Mouse (Mus musculus) cerebellum, adult (tissue): ENCODE data around the gene Tarbp2.

Experiments used
- ATAC-seq: cut with Nextera tagmentation; 2 replicates; pipeline ENCODE4 v1.9.2; 2017; ENCODE audit warnings: mild to moderate bottlenecking, moderate library complexity, mixed read lengths; ENCODE audit not compliant: insufficient number of reproducible peaks, low FRiP score, low TSS enrichment

Gene Tarbp2

DNA sequence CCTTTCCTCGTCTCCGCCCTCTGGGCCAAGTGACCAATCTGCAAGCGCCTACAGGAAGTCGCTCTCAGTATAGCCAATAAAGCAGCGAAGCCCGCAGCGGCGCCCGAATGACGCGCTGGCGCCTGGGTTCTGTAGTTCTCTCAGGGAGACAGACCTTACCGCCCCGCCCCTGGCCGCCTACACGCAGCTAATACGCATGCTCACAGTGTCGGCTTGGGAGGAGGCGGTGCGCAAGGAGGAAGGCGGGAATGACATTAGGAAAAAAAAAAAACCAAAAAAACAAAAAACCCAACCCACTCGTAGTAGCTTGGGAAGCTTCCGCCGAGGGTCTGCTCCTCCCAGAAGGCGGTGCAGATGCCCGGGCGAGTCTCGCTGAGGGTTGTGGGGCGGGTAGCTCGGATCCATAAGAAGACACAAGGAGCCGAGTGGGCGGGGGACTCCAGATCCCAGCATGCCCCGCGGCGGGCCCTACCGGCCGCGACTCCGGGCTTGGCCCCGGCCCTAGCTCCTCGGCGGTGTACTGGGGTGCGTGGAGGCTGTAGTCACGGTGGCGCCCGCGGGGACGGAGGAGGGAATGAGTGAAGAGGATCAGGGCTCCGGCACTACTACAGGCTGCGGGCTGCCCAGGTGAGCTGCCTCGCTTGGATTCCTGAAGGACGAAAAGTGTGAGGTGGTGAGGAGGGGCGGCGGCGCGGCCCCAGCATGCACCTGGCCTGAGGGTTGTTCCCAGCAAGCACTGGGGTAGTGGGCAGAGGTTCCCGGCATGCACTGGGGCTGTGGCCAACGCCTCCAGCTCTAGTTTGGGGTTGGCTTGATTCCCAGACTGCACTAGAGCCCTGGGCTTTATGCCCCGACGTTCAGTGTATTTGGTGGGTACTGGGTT, at the start of gene Tarbp2:
Gene Tarbp2, plus strand, starts transcription at position 217 of the 883 bp plus-strand sequence.
- peak; percentile 88 for ATAC-seq

DNA sequence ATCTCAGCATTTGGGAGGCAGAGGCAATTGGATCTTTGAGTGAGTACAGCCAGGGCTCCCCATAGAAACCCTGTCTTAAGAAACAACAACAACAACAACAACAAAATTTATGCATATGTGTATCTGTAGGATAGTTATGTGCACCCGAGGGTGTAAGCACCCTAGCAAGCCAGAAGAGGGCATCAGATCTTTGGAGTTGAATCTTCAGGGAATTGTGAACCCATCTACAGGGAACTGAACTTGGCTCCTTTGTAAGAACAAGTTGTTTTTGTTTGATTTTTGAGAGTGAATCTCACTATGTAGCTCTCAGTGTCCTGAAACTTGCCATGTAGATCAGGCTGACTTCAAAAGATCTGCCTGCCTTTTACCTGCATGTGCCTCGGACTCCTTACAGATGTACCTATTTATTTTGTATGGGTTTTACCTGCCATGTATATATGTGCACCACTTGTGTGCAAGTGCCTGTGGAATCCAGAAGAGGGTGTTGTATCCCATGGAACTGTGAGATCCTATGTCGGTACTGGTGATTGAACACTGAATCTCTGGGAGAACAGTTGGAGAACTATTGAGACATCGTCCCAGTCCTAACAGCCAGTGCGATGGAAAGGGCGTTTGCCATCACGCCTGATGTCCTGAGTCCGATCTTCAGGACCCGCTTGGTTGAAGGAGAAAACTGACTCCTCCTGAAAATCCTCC, 49.2 kb upstream of the Tarbp2 start:
- no peak for ATAC-seq

DNA sequence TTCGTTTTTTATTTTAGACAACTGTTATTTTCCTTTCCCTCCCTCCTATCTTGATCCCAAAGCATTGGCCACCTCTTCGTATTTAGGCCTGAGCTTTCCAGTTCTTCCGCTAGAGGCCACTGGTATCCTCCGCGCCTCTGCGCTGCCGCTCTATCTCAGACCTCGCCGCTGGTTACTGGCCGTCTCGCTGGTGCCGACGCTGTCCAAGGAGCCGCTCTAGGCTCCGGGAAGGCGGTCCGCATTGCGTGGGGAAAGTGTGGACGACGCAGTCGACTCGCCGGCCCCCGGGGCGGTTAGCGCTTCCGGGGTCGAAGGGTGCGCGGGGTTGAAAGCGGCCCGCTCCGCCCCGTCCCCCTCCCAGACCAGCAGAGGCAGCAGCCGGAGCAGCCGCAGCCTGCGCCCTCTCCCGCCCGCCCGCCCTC, 47.8 kb upstream of the Tarbp2 start, which contains the start of gene Pcbp2:
Gene Pcbp2, plus strand, starts transcription at position 357 of the 422 bp plus-strand sequence.
- peak; percentile 99 for ATAC-seq

DNA sequence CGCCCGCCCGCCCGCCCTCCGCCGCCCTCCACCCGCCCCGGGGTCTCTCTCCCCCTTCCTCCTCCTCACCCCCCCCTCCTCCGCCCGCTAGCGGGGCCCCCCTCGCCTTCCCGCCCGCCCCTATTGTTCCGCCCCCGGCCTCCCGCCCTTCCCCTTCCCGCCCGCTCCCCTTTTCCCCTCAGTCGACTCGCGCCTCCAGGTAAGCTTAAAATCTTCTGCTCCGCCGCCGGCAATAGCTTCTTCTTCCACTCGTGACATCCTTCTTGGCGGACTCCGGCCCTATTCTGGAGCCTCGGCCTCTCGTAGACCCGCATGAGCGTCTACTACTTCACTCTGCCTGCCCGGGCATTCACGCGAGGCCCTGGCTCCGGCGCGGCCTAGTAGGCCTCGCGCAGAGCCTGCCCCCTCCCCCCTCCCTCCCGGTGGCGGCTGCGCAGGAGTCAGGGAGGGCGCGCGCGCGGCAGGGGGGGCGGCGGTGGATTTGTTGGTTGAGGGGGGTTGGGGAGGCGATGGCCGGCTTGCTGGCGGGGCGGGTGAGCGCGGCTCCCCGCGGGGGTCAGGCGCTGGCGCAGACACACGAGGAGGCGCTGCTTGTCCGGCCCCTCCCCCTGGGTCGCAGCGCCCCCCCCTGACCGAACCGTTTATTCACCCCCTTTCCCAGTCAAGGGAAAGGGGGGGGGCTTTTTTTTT, 47.2 kb upstream of the Tarbp2 start:
- ATAC-seq = peak; percentile 27; the same call in 1 of the 2 replicates

DNA sequence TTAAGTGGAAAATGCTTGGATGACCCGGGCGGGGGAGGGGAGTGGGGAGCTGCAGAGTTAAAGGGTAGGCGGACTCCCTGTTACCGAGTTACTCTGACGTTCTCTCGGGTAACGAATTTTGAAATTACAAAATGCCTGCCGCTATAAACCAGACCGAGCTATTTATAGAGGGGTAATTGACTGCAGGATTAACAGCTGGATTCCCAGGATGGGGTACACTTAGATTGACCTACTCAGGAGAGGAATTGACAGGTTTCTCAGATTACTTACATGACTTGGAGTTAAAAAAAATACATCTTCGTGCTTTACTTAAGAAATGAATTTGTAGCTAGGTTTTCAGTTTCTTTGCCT, 46.7 kb upstream of the Tarbp2 start:
- ATAC-seq = 0 out of 2 replicates have a peak, but pooled peaks have one; percentile 2

DNA sequence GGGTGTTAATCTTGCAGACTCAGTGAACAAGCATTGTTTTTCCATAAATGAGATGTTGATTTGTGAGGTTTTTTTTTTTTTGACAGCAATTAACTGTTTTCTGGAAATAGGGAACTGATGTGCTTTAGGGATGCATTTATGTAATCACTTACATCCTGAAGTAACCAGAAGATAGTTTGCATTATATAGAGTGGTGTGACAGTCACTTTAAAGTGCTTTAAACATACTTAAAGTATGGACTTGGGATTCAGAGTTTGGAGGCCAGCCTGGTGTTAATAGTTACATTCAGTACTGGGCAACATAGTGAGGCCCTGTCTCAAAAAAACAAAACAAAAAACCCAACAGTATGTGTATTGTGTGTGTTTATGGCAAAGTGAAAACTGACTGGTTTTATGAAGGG, 46.3 kb upstream of the Tarbp2 start:
- no peak for ATAC-seq

DNA sequence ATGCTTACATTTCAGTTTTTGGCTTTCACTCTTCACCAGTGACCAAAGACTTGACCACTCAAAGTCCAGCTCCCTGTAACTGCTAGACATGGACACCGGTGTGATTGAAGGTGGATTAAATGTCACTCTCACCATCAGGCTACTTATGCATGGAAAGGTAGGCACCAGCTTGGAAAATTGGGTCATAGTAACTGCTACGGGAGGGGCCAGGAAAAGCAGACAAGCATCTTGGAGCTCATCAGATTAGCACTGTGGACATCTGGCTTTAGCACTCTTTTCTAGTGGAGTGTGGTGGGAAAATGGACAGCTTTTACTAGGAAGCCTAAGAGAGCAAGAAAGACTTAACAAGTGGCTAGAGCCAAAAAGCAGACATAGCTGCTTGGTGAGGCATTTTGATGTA, 44.7 kb upstream of the Tarbp2 start:
- no peak for ATAC-seq

DNA sequence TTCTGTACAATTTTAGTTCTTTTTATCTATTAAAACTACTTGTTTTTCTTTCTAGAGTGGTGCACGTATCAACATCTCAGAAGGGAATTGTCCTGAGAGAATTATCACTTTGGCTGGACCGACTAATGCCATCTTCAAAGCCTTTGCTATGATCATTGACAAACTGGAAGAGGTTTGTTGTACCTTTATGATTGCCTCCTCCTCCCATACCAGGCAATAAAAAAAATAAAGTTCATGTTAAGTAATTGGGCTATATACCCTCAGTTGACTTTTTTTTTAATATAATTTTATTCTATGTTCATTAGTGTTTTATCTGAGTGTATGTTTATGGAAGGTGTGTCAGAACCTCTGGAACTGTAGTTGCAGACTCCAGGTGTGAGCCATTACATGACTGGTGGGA, 43.5 kb upstream of the Tarbp2 start:
- no peak for ATAC-seq

DNA sequence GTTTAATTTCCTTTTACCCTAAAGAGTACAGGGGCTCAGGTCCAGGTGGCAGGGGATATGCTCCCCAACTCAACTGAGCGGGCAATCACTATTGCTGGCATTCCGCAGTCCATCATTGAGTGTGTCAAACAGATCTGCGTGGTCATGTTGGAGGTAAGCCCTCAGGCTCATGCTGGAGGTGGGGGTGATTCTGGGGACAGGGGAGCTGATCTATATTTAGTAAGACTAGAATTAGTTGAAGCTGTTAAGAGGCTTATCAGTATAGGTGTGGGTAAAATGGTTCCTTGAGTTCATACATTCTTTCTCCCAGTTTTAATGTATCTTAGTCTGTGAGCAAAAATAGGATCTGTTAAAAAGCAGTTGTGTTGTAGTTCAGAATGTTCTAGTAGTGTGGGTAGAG, 34.9 kb upstream of the Tarbp2 start:
- ATAC-seq = no peak

DNA sequence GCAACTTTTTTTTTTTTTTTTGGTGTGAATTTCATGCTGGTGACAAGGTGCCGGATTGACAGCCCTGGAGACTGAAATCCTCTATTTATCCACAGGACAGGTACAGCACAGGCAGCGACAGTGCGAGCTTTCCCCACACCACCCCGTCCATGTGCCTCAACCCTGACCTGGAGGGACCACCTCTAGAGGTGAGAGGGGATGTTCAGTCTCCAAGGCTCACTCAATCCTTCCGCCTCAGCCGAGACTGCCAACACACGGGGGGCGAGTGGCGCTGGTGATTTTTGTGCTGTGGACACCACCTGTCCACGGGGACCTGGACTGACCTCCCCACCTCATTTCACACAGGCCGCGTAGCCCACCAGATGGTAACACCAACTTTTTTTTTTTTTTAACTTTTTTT, 32.1 kb upstream of the Tarbp2 start:
- no peak for ATAC-seq

DNA sequence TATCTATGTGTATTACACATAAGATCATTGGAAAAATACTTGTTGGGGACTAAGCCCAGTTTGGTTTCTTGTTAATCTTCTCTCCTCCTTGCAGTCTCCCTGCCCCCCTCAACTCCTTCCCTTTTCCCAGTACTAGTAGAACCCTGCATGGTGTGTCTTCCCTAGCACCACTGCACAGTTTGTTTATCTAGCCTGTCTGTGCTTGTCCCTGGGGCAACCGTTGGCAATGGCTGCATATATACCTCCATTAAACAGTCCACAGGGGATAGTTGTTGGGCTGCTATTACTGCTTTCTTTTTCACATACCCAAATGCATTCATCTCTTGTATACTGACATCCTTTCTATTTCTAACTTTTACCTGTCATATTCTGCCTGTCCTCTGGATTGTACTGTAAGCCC, 30.3 kb upstream of the Tarbp2 start:
- ATAC-seq = no peak

DNA sequence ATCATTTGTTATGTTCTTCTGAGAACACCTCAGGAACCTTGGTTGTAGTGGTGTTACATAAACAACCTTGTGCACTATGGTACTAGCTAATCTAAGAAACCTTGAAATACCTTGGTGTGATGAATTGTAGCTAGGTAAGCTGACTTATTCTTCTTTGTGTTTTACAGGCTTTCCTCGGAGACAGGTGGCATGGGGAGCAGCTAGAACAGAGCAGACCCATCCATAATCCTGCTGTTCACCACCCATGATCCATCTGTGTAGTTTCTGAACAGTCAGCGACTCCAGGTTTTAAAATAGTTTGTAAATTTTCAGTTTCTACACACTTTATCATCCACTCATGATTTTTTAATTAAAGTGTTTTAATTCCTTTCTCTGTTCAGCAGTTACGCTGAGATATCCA, 19.7 kb upstream of the Tarbp2 start:
- no peak for ATAC-seq

DNA sequence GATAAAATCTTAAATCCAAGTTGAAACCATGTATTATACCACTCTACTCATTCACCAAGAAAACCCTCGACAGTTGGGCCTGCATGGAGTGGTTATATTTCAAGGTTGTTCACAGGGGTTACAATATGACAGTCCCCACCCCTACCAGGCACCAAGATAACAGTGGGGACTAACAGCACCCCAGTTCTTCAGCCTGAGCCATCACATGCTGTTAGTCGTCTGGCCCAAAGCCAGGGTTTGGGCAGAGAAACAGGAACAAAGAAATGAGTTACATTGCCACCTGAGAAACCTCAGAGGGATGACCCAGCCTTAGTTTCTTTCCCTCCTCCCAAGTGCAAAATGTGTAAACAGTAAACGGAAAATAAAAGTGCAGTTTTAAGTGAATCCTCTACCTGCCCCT, 18.6 kb upstream of the Tarbp2 start:
- ATAC-seq = no peak

DNA sequence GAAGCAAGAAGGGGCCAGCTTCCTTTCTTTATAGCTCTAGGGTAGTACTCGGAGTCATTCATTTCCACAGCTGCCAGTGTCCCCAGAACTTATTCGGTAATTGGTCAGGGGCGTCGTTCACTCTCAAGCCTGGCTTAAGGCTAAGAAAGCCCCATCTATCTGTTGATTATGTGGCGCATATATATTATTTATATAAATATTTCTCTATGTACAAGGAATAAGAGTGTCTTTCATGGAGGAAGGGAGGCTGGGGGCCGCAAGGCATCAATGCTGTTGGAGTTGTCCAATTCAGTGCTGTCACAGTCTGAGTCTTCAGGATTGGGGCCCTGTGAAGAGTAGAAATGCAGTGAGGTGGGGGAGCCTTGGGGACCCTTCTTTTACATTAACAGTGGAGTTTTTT, 18.1 kb upstream of the Tarbp2 start:
- ATAC-seq = no peak

DNA sequence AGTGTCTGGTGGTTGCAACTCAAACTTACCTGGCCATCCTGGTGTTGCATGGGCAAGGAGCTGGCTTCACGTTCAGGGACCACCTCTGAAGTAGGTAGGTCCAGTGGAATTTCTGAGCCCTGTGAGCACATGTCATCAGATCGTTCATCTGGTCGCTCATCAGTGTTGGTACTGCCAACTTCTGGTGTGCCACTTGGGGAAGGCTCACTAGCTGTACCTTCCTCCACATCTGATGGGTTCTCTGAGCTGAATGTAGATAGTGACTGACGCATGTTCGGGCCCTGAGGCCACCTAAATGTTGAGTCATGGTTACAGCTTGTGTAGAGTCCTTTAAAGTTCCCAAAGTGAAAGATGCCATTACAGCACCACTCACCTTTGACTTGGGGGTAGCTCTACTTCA, 17.5 kb upstream of the Tarbp2 start:
- ATAC-seq = no peak

DNA sequence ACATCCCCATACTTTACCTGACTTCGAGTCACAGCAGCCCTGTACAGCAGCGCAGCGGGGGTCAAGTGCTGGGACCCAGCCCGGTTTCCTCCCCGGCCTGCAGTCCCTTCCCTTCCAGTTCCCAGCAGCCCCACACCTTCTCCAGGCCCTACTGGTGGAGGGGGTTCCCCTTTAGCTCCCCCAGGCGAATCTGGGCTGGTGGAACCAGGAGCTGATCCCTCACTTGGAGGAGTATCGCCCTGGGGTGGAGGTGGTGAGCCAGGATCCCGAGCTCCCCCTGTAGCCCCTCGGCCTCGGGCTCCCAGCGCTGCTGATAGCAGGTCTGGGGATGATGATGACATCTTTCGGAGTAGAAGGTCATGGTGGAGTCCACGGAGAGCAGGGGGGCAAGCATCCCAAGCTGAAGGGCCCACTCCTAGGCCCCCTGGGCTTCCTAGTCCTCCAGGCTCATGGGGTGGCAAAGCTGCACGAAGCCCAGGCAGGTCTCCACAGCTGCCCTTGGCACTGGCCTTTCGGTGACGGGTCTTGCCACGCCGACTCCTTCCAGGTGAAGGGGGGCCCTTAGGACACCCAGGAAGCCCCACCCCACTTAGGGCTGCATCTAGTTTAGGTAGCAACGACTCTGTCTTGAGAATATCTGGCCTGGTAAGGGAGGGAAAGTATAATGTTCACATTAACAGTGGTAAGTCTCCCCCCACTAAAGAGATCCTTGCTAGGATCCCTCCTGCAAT, 16.7 kb upstream of the Tarbp2 start:
- ATAC-seq = no peak

DNA sequence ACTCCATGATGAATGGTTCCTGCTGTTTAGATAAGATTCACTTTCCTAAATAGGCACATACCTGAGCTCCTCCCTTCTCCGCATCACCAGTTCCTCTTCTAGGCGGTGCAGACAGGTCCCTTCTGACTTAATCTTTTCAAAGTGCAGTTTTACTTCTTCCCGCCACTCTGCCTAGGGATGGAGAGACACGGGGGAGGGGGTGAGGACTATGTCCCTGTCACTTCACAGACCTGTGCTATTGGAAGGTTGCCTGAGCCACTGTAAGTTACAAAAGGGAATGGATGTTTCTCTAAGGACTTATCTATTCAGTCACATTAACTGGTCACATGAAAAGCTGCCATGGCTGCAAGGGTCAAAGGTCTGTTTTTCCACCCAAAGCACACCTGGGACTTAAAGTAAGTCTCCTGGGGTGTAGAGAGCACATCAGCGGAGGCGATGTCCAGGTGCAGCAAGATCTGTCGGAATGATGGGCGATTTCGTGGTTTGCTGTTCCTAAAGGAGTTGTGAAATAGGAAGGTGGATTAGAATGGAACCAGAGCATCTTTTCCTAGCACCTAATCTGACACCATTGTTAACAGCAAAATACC, 15.6 kb upstream of the Tarbp2 start:
- no peak for ATAC-seq

DNA sequence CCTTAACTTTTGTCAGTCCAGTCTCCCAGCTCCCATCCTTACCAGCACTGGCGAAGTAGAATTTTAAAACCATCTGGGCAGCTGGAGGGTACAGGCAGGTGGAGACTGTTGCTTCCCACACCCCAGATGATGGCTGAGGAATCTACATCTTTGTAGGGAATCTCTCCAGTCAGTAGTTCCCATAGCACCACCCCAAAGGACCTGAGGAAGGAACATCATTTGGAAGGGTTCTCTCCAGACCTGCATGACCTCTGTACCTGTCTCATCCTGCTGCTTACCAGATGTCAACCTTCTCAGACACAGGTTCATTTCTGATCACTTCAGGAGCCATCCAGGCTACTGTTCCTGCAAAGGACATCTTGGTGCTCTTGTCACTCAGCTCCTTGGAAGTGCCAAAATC, 14.5 kb upstream of the Tarbp2 start, which contains the start of gene Gm10337:
Gene Gm10337, plus strand, starts transcription at position 276 of the 400 bp plus-strand sequence.
- no peak for ATAC-seq

DNA sequence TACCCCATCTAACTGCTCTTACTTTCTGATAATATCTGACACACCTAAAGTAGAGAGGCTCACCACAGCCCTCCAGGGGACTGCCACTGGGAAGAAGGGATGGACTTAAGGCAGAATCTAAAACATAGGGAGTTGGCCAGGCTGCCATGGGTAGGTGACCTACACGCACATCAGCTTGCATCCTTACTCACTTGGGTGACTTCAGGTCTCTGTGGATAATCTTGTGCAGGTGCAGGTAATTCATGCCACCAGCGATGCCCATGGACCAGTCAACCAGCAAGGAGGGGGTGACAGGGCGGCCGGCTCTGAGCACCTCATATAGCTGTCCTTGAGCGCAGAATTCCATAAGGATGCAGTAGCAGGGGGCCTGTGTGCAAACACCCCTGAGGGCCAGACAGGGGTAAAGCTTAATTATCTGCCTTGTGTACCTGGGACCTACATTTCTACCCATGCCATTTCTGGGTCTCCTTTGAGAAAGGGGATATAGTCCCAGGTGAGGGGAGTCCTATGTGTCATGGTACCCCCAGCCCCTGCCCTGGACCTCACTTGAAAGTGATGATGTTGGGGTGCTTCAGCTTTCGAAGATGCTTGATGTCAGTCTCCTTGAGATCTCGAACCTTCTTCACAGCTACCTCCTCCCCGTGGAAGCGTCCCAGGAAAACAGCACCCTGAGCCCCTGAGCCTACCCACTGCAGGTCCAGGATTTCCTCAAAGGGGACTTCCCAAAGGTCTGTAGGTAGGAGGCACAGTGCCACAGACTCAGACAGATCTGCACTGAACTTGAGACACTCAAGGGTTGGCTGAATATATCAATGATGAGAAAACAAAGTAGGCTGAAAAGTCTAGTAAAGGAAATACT, 13.8 kb upstream of the Tarbp2 start:
- ATAC-seq = no peak
